Mouse (Mus musculus) layer of hippocampus, adult 18-20 months (tissue): ENCODE data around the gene Dgkd. TPM values are rescaled to one million over a fixed set of nuclear protein-coding genes. Genes with fewer than 3 reads are reported as not detected.

ENCODE experiments used
- DNase-seq, 2 experiments: peaks; one replicate each; pipeline ENCODE4 v3.0.0; 2022; ENCODE audit warnings: low spot score in 2 of 2
- total RNA-seq, 2 experiments: library from RNA; stranded (reverse); gene quantifications; 2 replicates each; pipeline ENCODE4 v1.2.3; 2021

Dgkd gene
- total RNA-seq, 2 experiments from 2014 or later = 92.0 to 100 TPM

DNA sequence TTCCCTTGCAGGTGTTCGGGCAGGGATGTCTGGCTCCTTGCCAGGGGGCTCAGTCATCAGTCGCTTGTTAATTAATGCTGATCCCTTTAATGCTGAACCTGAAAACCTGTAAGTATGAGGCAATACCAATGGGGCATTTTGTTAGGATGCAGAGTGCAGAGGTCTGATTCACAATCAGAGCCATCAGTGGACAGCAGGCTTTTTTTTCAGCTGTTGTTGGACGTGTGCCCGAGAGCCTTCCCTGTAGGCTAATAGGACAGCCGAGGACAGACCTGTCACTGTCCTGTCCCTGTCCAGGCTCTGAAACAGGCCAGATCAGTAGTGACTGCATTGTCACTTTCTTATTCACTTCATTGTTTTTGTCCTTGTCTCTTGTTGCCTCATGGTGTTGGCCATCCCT is 76.6 kb downstream of the Dgkd start:
- DNase-seq = no peak

DNA sequence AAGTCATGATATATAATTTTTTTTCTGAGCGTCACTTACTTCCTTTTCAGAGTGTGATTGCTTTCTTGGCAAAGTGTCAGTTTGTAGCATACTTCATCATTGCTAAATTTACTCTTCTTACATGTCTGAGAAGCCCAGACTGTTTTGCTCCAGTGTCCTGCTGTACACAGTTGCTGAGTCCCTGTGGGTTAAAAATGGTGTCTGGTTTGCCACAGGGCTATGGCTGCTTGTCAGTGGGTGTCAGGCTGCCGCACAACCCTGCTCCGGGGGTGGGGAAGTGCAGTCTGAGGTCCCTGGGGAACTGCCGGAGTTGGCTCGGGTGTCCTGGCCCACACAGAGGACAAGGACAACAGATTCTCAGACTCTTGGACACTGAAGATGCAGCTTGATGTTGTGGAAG is 80.0 kb downstream of the Dgkd start:
- no peak for DNase-seq

DNA sequence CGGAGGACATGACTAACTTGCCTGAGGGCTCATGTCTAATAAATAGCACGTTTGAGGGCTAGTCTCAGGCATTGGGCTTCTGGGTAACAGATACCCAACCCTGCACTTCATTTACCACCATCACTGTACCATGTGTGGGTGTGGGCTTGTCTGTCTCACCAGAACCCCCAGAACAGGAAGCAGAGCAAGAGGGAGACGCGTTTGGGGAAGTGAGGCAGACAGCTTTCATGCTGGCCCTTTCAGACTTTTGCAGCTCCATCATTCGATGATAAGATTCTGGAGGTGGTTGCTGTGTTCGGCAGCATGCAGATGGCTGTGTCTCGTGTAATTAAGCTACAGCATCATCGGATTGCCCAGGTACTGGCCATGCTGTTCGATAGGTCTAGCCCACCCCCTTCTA is 82.0 kb downstream of the Dgkd start:
- DNase-seq = no peak

DNA sequence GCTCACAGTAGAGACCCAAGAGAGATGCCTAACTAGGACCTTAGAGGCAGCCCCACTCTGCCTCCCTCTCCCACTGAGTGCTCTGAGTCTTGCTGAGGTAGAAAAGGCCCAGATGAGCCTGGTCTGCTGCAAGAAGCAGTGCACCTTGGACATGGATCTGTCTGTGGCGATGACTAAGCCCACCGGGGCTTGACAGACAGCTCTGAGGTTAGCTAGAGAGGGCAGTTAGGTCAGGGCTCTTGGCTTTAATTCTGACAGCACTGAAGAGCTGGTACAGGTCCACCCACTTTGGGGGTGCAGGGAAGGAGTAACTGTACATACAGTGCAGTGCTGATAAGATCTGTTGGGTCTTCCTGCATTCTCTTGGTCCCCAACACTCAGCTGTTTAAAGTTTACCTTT is 82.5 kb downstream of the Dgkd start:
- DNase-seq = no peak

DNA sequence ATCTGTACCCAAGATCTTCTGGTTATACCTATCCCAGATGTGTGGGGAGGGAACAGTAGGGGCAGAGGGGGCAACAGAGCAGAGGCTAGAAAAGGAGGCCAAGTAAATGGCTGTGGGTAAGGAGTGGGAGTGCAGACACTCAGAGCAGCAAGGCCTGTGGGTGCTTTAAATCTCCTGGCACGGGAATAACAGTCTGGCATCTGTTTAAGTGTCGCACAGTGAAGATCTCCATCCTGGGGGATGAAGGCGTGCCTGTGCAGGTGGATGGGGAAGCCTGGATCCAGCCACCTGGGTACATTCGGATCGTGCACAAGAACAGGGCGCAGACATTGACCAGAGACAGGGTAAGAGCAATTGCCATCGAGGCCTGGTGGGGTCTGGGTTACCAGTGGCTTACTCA is 83.0 kb downstream of the Dgkd start:
- no peak for DNase-seq

DNA sequence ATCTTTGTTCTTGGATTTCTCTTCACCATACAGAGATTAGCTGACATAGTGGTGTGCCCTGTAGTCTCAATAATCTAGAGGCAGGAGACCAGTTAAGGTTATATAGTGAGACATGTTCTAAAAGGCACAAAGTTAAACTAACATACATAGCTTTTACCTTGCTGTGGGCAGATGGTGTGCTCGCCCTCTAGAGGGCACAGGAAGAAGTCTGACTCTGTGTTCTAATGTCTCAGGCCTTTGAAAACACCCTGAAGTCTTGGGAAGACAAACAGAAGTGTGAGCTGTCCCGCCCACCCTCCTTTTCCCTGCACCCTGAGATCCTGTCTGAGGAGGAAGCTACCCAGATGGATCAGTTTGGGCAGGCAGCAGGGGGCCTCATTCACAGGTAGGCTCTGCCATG is 83.4 kb downstream of the Dgkd start:
- DNase-seq = no peak

DNA sequence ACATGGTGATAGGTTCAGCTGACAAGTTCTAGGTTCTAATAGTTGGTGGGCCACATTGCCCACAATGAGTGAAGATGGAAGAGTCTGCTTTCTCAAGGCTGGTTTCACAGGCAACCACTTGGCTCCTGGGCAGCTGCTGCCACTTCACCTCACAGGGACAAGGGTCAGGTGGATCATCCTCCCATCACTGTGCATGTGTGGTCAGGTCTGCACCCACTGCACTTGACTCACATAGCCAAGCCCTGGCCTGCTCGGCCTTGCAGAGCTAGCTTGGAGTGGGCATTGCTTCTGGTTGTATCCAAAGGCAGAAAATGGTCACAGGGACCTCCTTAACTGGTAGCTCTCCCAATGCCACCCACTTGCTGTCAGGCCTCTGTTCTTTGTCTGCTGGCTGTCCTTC is 88.7 kb downstream of the Dgkd start:
- no peak for DNase-seq

DNA sequence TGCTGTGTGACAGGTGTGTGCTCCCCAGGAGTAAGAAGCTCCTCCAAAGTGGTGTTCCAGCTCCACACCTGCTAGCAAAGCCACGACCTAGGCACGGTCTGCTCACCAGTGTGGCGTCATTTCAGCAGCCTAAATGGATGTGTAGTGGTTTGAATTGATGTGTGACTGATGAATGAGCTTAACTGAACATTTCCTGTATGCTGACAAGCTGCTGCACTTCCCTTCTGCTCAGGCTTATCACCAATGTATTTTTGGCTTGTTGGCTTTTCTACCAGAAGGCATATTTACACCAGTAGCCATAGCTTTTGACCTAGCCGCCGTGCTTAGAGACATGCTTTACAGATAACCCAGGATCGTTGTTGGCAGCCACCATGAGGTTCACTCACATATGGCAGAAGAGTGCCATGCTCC is 94.6 kb downstream of the Dgkd start:
- DNase-seq = no peak

DNA sequence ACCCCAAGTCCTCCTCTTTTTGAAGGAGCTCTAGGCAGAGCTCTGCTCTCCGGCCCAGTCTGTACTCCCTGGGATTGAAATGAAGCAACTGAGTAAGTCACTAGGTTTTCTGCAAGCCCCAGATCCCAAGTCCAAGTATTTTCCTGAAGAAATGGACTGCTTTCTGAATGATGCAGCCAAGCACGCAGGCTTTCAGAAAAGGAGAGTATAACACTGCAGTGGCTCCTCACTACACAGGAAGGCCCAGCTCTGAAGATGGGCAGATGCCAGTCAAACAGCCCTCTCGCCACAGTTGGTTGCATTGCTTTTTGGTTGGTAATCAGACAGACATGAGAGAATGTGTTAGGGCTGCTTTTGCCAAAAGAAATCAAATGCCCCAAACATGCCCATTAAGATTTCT is 98.6 kb downstream of the Dgkd start:
- no peak for DNase-seq

DNA sequence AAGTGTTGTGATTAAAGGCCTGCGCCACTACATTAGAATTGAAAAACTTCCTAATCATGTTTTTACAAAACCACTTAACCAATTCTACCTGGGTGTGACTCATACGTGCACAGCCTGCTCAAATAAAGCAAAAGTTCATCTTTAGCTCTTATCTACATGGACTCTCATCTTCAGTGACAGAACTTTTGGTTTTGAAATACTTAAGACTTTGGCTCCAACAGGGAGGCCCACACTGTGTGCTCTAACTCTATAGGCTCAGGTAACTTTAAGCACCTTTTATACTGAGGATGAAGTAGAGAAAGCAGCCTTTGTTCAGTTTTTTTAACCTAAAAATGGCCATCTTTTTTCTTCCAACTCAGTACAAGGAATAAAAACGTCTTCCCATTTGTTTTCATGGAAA is 100.0 kb downstream of the Dgkd start:
- no peak for DNase-seq

DNA sequence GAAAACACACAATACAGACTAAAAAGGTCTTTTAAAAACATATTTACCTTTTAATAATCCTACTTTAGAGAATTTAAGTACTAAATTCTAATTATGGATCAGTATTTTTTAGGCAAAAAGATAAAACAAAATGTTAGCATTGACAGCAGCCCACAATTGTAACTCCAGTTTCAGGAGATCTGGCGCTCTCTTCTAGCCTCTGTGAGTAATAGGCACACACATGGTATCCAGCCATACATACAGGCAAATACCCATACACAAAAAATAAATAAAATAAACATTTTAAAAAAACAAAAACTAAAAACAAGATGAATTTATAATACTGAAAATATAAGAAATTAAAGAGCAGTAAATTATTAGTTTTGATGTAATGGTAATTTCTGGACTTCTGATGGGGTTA is 105.8 kb downstream of the Dgkd start:
- DNase-seq = no peak

DNA sequence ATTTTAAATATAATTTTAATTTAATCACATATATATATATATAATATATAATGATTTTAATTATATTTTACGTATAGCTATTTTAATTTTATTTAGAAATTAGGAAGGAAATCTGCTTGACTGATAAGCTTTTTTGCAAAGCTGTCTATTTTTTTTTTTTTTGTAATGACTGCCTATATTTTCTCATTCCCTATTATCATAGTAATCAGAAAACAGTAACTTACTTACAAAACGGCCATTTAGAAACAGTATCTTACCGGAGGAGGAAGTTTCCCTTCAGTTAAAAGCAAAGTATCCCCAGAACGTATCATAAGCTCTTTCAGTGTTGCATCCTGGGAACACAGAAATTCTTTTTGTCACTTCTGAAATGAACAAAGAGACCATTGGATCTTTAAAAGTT is 106.4 kb downstream of the Dgkd start:
- no peak for DNase-seq

DNA sequence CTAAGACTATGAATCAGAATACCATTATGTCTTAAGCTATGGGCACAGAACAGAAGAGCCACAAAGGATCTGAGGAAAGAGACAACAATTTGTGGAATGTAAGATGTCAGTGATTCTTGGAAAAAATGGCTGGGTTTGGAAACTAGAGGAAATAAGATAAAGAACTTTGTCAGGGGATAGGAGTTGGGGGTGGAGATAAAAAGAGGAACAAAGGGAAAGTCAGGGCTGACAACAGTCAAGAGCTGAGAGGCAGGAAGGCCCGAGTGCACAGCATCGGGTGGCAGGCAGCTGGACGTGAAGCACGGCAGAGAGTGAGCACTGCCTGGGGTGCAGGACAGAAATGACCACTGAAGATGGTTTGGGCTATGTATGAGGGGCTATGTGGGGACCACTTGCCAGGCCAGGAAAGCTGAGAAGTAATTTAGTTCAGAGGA is 106.9 kb downstream of the Dgkd start:
- no peak for DNase-seq

DNA sequence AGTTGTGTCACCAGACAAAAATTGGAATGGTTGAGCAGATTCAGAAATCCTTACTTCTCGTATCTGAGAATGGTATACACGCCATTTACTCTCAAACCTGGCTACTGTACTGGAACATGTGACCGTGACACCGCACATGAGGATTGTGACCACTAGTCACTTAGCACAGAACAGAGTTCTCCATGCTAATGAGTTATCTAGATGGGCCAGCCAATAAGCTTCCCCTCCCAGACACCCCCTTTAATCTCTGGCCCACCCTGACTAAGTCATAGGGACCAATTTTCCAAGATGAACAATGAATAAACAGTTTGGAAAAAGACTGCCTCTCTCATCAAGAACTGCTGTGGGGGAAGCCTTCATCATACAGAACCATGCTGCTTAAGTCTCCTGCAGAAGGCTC is 107.7 kb downstream of the Dgkd start:
- no peak for DNase-seq

DNA sequence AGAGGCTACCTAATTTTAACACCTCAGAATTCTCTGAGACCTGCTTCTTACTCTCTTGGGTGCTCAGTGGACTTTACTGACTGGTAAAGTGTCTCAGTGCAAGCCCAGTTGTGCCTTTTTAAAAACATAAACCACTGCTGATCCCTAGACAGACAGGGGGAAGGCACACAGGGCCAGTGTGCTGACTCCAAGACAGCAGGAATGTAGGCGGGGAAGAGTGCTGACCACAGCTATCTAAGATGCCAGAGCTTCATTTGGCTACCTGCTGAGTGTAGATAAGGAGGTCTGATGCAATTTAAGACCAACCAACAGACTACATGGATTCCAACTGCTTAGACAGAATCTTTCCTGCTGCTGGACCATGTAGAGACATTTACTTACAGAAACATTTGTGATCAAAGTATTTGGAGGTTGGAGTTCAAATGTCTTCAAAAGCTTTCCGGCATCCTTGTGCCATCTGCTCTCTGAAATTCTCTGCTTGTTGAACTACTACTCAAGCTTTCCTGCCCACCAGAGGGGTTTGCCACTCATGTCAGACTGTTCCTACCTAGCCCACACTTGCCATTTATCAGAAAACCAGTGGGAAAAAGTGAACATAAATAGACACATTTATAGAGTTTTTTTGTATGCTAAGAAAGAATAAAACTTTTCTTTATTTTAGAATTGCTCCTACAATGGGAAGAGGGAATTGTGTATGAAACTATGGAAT is 108.5 kb downstream of the Dgkd start:
- no peak for DNase-seq

DNA sequence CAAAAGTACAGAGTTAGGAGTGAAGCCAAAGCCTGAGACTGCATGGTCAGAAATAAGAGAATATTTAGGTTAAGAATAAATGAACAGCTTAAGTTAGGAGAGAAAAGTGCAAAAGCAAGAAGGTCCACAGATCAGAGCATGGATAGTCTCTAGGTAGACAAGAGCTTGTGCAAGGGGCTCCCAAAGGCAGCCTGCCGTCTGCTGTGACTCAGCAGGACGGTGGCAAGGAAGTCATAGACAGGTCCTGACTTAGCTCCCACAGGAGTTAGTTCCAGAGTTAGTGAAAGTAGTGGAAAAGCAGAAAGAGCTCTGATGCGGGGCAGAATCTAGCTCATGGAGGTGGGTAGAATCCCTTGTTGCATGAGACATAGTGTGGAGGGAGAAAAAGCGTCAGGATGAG is 117.3 kb downstream of the Dgkd start:
- DNase-seq = no peak

DNA sequence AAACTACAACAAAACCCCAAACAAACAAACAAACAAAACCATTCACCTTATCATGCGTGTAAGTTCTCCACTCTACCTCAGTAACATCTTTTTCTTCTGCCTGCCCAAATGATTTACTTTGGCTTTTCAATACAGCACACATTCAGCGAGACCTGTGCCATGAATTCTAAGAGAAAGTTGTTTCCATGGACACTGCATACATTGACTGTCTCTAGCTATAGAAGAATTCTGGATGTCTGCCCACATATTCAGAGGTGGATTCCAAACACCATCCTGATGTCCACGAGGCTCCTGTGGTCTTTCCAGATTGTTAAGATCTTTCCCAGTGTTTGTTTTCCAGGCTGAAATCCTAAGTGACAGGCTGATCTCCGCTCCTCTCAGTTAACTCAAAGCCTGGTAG is 129.2 kb downstream of the Dgkd start:
- no peak for DNase-seq

DNA sequence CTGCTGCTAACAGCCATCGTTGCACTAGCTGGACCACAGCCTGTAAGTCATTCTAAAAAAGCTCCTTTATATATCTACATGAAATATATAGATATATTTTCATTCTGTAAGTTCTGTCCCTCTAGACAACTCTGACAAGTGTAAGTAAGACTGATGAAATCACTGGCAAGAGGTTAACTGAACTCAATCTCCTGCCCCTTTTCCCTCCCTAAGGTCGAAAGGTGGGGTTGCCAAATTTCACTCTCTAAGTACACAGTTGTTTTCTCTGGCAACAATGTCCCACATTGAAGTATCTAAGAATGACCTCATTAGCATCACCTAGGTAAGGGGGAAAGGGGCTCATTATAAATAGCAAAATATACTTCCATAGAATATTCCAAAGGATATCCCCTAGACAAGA is 139.6 kb downstream of the Dgkd start:
- no peak for DNase-seq

Other genes starting within 250 kb of the Dgkd start
- gene Inpp5d, start 233.0 kb upstream of the Dgkd start, total RNA-seq = 10 to 100 TPM; 13.6 to 16.8 TPM
- gene Atg16l1, start 97.4 kb upstream of the Dgkd start, total RNA-seq = 10 to 100 TPM; 61.1 to 64.7 TPM
- 1 to 10 TPM; 1.9 to 2.1 TPM for gene Sag, start 49.6 kb upstream of the Dgkd start, total RNA-seq
- 10 to 100 TPM; 18.4 to 19.8 TPM for gene Usp40, start 155.3 kb downstream of the Dgkd start, total RNA-seq
- gene Ugt1a10, start 202.1 kb downstream of the Dgkd start, total RNA-seq = not detected
- gene Ugt1a9, start 217.5 kb downstream of the Dgkd start, total RNA-seq = not detected
- not detected for gene Ugt1a8, start 234.5 kb downstream of the Dgkd start, total RNA-seq
- gene Ugt1a7c, start 241.8 kb downstream of the Dgkd start, total RNA-seq = 1 to 10 TPM in 1 of 2 experiments, under 1 TPM in 1; 0.20 to 1.4 TPM
- not detected for gene Ugt1a6b, start 250.0 kb downstream of the Dgkd start, total RNA-seq